Mouse (Mus musculus) spleen, adult 2 months (tissue): Measurements from ENCODE around the gene Gngt2.

Experiments used
- CTCF ChIP-seq: fragments of 200-500 bp; IDR thresholded peaks from 2 replicates; pipeline ENCODE4 v1.5.1; 2011; ENCODE audit warnings: mild to moderate bottlenecking, inconsistent platforms; ENCODE audit not compliant: insufficient read depth, insufficient read length, insufficient replicate concordance; ENCODE audit errors: extremely low read depth
- POLR2A ChIP-seq: fragments of 200-500 bp; IDR thresholded peaks from 2 replicates; pipeline ENCODE4 v1.6.1; 2011; ENCODE audit warnings: low read depth, low read length, inconsistent platforms

DNA sequence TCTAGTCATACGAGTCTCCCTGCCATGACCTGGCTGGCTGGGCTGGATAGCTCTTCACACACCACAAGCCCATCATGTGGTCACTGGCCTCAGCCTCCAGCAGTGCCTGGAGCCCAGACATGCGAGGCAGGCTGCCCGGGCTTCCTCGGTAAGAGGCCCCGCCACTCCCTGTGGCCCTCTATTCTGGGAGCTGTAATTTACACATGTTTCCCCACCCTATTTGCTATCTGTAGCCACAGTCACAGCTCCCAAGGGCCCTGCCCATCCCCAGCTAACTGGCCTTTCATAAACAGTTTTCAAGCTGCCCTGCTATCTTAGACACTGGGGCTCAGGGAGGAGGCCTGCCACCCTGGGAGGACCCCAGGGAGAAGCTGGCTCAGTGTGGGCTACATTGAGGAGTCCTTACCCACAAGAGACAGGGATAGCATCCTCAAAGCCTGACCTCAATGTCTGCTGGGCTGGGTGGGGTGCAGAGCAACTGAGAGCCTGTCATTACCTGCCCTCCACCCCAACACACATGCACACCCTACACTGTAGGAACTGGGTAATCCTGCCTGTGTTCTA is 28.5 kb upstream of the Gngt2 start:
- TF ChIP-seq POLR2A (no peak), CTCF (no peak)
